Comparison of ENCODE assay signal across 18 mouse cellular contexts in the genomic region with DNA sequence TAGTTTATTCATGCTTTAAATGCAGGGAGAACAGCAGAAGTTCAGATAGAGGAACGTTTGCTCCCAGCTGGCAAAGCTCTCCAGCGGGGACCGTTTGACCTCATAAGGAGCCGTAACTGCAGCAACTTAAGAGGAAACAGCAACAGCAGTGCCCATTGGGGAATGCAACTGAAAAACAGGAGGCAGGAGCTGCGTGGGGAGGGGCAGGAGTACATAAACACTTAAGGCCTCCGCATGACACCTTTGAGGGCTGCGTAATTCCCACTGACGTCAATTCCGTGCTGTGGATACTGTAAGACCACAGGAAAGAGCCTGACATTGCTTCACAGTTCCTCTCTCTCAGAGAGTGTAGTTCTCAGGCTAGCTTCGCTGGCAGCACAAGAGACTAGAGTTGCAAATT.
DNase-seq lines count a peak whose midpoint lies in the region; ATAC-seq lines count a peak whose summit lies in the region.
"Had no signal": no experiment of that assay in that cellular context is flagged by ENCODE, and none has a peak within 500 bp of the region (broad histone marks: within the 10 kb centered on the region; RNA-seq: fewer than 3 reads in every experiment).

No protein-coding gene starts in this region.

- H3K36me3 ChIP-seq in limb, embryonic 11.5 days (ENCODE audit: control insufficient read depth, insufficient read depth, low read length) = no peaks in the 10 kb centered on the region
- no peaks in the 10 kb centered on the region for H3K36me3 ChIP-seq in limb, embryonic 10.5 days
- H3K36me3 ChIP-seq: heart, embryonic 15.5 days; hindbrain, embryonic 12.5 days; neural tube, embryonic 12.5 days had no signal

- no peak overlapping the region for H3K4me2 ChIP-seq in limb, embryonic 11.5 days (ENCODE audit: low read depth, severe bottlenecking)
- H3K4me2 ChIP-seq: heart, embryonic 15.5 days; hindbrain, embryonic 12.5 days; neural tube, embryonic 12.5 days had no signal

- 70% methylated on average over 10 of the region's 10 CpGs for WGBS in limb, embryonic 11.5 days
- WGBS in limb, embryonic 10.5 days = 76% methylated on average over 10 of the region's 10 CpGs

- peaks cover 5% of the 10 kb centered on the region; the same call in 1 of the 2 replicates for H3K4me1 ChIP-seq in limb, embryonic 11.5 days (ENCODE audit: control insufficient read depth, insufficient read depth, low read length)
- peaks cover 23% of the 10 kb centered on the region for H3K4me1 ChIP-seq in limb, embryonic 10.5 days
- H3K4me1 ChIP-seq: neural tube, embryonic 12.5 days had no signal

- H3K27ac ChIP-seq in limb, embryonic 11.5 days (replicated peaks; ENCODE audit: low read depth, low read length) = no peak overlapping the region
- no peak overlapping the region for H3K27ac ChIP-seq in limb, embryonic 10.5 days
- H3K27ac ChIP-seq: heart, embryonic 15.5 days; hindbrain, embryonic 12.5 days; kidney, postnatal 0 days; neural tube, embryonic 12.5 days had no signal

- no peaks in the 10 kb centered on the region for H3K9me3 ChIP-seq in limb, embryonic 11.5 days (ENCODE audit: control insufficient read depth, low read length)
- no peaks in the 10 kb centered on the region for H3K9me3 ChIP-seq in limb, embryonic 10.5 days (replicated peaks)
- H3K9me3 ChIP-seq: heart, embryonic 15.5 days; hindbrain, embryonic 12.5 days; neural tube, embryonic 12.5 days had no signal

- no peaks in the 10 kb centered on the region for H3K27me3 ChIP-seq in limb, embryonic 11.5 days (ENCODE audit: control insufficient read depth, insufficient read depth, low read length)
- H3K27me3 ChIP-seq in limb, embryonic 10.5 days (ENCODE audit: low read depth, poor library complexity, severe bottlenecking) = no peaks in the 10 kb centered on the region
- H3K27me3 ChIP-seq: CH12.LX; heart, embryonic 15.5 days; hindbrain, embryonic 12.5 days; neural tube, embryonic 12.5 days had no signal

- DNase-seq in adrenal gland, adult 2 months = peak; percentile 18
- DNase-seq in adrenal gland, postnatal 4 days (ENCODE audit: low spot score in 2 of 2) = no peak
- DNase-seq in limb, embryonic 11.5 days (ENCODE audit: low spot score) = peak; percentile 22
- no peak for DNase-seq in limb, embryonic 10.5 days (ENCODE audit: low spot score)
- peak; percentile 60 for DNase-seq in lung, postnatal 10 days
- no peak for DNase-seq in cerebellum, postnatal 25 days
- DNase-seq in embryo, embryonic 10.5 days (ENCODE audit: low spot score) = no peak
- DNase-seq: cerebellum, adult 9-10 months; spleen, adult 18-20 months; thymus, postnatal 36 days had no signal

- H3K4me3 ChIP-seq in limb, embryonic 11.5 days (ENCODE audit: low read depth, low read length) = no peak overlapping the region
- no peak overlapping the region for H3K4me3 ChIP-seq in limb, embryonic 10.5 days
- H3K4me3 ChIP-seq: heart, embryonic 15.5 days; hindbrain, embryonic 12.5 days; neural tube, embryonic 12.5 days had no signal

- H3K9ac ChIP-seq in limb, embryonic 11.5 days (ENCODE audit: low read length) = no peak overlapping the region
- H3K9ac ChIP-seq: heart, embryonic 15.5 days; hindbrain, embryonic 12.5 days; neural tube, embryonic 12.5 days had no signal

- no peak for ATAC-seq in limb, embryonic 11.5 days (ENCODE audit: insufficient number of reproducible peaks, low FRiP score, low TSS enrichment, low read depth)
- peak; percentile 27; the same call in 1 of the 2 replicates for ATAC-seq in monocyte, adult 5-6 weeks (replicated peaks; ENCODE audit: insufficient number of reproducible peaks, low FRiP score, low TSS enrichment, poor library complexity, severe bottlenecking)
- ATAC-seq: forebrain, embryonic 16.5 days; midbrain, embryonic 16.5 days had no signal

Comparison
In these comparisons a context has a peak if more than half of its experiments do, and no peak if none do; other contexts are left out.
1. DNase-seq: peak in adrenal gland, adult 2 months (single experiment), limb, embryonic 11.5 days (single experiment) and lung, postnatal 10 days (single experiment); none in adrenal gland, postnatal 4 days (0 of 2), limb, embryonic 10.5 days (single experiment), cerebellum, postnatal 25 days (0 of 2) and embryo, embryonic 10.5 days (single experiment).